Mouse (Mus musculus) 3134 (cell line): ENCODE results near the gene Nudt16l1.

Experiments used
- DNase-seq: peaks from one replicate; pipeline ENCODE4 v3.0.0-alpha.2; 2011; ENCODE audit warnings: low spot score; ENCODE audit not compliant: insufficient read length; ENCODE audit errors: extremely low read depth

The Nudt16l1 gene

DNA sequence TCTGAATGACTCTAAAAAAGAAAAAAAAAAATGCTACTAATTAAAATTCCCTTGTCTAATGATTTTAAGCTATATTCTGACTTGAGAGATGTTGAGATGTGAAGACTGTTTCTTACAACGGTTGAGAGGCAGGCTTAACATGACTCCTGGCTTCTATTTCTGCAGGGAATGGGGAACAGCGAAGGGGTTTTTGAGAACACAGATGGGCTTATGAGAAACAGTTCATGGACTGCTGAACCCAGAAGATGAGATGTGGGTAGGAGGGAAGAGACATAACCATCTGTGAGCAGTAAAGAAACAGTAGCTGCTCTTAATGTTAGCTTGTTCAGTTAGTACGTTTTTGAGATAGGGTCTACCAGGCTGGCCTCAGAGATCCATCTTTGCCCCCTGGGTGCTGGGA is 18.0 kb downstream of the Nudt16l1 start:
- no peak for DNase-seq

DNA sequence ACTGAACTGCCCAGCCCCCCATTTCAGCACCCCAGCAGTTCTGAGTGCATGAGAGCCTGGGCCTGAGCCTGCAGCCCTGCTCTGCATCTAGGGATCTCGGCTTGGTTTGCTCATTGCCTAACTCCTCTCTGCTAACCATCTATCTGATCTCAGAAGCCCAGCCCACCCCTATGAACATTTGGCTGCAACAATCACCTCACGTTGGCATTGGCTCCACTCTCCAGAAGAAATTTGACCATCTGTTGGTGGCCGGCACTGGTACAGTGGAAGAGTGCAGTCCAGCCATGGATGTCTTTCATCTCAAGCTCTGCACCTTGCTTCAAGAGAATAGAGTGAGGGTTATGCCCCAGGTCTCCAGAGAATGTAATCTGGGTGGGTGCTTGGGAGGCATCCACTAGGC is 18.9 kb downstream of the Nudt16l1 start:
- no peak for DNase-seq

GRCm38 (mm10) chr16:4960260-4960659 is 21.7 kb downstream of the Nudt16l1 start:
- no peak for DNase-seq

DNA sequence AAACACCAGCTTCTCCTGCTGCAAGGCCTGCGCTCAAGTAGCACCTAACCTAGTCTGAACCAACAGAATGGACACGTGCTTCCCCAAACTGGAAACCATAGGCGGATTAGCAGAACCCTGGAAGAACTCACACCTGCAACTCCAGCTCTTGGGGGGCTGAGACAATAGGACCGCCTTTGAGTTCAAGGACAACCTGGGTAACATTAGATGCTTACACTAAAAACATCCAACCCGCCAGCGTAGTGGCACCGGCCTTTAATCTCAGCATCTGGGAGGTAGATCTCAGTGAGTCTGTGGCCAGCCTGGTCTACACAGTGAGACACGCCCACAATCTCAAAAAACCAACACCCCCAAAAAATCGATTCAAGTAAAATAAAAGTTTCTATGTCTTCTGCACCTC is 24.8 kb downstream of the Nudt16l1 start:
- DNase-seq: no peak

GRCm38 (mm10) chr16:4963797-4964709 is 25.5 kb downstream of the Nudt16l1 start, which contains the start of gene Anks3:
Gene Anks3, minus strand, starts transcription at chr16:4964205.
- peak; percentile 100 for DNase-seq

DNA sequence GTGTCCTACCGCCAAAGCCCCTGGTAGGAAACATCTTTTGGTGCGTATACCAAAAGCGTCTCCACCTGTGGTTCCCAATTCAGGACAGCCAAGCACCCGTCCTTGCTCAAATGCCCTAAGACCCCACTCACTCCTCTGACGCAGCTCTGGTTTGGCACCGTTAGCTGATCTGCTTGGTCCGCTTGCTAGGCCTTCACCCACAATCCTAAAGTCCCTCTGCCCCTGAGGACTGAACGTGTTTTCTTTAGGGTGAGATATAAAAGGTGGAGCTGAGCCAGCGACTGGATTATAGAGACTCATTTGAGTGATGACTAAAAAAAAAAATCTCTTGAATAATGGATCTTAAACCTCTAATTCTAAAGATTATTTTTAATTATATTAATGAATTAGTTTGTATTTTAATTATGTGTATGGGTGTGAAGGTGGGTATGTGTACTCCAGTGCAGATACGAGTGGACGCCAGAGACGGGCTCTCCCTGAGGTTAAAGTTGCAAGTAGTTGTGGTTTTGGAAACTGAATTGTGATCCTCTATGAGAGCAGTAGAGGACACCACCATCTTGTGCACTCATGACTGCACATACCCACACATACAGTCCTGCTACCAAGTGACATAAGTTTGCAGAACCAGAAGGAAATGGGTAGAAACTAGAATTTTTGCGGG is 26.3 kb downstream of the Nudt16l1 start:
- DNase-seq: no peak

- DNase-seq: no peak
Observed at GRCm38 (mm10) chr16:4965392-4966129, 27.0 kb downstream of the Nudt16l1 start.

DNA sequence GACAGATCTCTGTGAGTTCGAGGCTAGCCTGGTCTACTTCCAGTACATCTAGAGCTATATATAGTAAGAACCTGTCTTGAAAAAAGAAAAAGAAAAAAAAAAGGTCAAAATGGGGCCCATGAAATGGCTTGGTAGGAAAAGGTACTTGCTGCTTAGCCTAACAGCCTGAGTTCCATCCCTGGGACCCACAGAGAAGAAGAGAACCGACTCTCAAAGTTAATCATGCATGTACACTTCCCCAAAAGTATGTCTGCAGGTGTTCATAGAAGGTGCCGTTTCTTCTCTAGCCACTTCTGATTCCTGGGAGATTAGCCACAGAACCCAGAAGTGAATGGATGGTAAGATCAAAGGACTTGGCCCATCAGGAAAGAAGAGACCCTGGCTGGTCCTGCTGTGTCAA is 29.9 kb downstream of the Nudt16l1 start:
- no peak for DNase-seq

DNA sequence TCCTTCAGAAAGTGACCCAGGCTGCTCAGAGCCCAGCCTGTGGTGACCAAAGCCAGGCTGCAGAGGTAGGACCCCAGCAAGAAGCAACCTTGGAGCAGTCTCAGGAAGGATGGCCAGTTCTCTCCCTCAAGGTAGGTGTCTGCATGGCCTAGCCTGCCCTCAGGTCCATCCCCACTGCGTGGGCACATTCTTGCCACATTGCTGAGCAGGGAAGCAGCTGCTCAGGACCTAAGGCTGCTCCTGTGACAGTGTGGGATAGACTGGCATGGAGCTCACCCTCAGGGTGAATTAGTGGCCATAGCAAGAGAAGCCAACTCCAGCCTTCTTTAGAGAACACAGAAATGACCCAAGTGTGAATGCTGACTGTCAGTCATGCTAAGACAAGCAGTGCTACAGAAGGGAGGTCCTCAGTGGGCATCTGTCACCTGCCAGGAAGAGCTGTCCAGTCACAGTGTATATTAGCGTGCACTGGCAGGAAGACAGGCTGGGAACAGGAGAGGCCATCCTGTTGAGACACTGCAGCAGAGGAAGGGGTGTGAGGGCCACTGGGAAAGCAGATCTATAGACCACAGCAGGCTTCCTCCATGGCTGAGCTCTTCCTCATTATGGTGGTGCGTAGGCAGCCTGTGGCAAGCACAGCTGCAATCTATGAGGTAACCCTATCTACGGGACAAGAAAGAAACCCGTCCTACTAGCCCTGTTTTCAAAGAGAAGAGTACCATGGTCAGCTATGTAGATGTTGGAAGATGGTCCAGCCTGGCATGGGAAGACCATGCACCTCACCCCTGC is 30.7 kb downstream of the Nudt16l1 start:
- no peak for DNase-seq

DNA sequence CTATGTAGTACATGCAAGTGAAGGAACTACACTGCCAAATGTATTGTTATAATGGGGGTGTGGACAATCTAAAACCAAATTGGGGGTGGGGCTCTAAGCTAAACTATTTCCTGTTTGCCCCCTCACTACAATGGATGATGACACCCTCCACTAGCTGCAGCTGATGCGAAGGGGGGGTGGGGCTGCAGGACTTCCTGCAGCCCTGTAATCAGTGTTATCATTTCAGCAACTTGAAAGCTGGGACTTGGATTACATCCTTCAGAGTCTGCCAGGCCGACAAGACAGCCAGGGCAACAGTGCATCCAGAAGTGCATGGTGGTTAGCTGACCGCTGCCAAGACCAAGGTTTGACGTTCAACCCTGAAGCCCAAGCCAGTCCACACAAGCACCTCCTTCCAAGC is 33.1 kb downstream of the Nudt16l1 start:
- no peak for DNase-seq

DNA sequence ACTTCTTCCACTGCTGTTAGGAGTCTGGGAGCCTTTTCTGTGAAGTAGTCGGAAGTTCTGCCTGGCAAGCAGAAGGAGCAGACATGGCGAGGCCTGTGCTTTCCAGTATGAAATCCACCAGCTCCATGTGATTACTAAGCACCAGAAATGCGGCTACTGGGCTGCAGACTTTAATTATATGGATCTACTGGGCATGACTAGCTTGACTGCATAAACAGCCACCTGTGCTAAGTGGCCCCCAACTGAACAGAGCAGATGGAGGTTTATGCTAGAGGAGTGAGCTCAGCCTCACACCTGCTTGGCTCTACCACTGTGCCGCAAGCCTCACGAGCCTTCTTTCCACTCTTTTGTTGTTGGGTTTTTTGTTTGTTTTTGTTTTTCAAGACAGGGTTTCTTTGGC is 36.0 kb downstream of the Nudt16l1 start:
- DNase-seq: no peak

DNA sequence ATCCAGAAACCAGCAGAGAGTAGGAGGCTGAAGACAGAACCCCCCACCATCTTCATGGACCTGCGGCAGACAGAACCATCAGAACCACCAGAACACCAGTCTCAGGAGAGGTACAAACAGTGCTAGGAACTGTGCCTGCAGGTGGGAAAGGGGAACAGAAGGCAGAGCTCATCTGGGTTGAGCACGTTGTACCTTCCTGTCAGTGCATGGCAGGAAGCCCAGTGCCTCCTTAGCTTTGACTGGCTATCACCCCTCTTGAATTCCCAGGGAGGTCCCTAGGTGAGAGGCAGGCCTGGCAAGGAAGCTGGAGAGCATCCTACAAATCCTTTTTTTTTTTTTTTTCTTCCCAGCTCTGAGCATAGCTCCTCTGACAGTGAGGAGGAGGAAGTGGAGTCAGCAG is 37.6 kb downstream of the Nudt16l1 start:
- DNase-seq: no peak

GRCm38 (mm10) chr16:4978275-4979051 is 39.9 kb downstream of the Nudt16l1 start:
- no peak for DNase-seq

- DNase-seq: no peak
Observed at GRCm38 (mm10) chr16:4979755-4980380, 41.3 kb downstream of the Nudt16l1 start.

- DNase-seq: no peak
Observed at GRCm38 (mm10) chr16:4984717-4985116, 46.2 kb downstream of the Nudt16l1 start.
